Mouse (Mus musculus) lung, embryonic 14.5 days (tissue): Measurements from ENCODE around the gene B230118H07Rik. TPM values are rescaled to one million over a fixed set of nuclear protein-coding genes. Genes with fewer than 3 reads are reported as not detected.

Experiments
- ATAC-seq: fragments of 200-750 bp; cut with Nextera tagmentation; 2 replicates; pipeline ENCODE4 v1.8.0; 2017; ENCODE audit warnings: mild to moderate bottlenecking, moderate TSS enrichment, moderate library complexity; ENCODE audit not compliant: insufficient read depth
- DNase-seq: peaks from one replicate; pipeline ENCODE4 v3.0.0-alpha.2; 2015
- H3K27ac ChIP-seq: fragments of 300-500 bp; sonication (generic); 2 replicates; pipeline ENCODE4 v1.5.1; 2014; ENCODE audit warnings: low read depth, mild to moderate bottlenecking, moderate library complexity
- H3K27me3 ChIP-seq: fragments of 300-500 bp; sonication (generic); 2 replicates; pipeline ENCODE4 v1.6.1; 2014; ENCODE audit warnings: low read length, control low read depth; ENCODE audit not compliant: insufficient read depth
- H3K36me3 ChIP-seq: fragments of 300-500 bp; sonication (generic); 2 replicates; pipeline ENCODE4 v1.6.1; 2014; ENCODE audit warnings: control low read depth; ENCODE audit not compliant: insufficient read depth
- H3K4me1 ChIP-seq: fragments of 300-500 bp; sonication (generic); 2 replicates; pipeline ENCODE4 v1.6.1; 2014; ENCODE audit warnings: antibody characterized with exemption, control low read depth; ENCODE audit not compliant: insufficient read depth
- H3K4me2 ChIP-seq: fragments of 300-500 bp; sonication (generic); 2 replicates; pipeline ENCODE4 v1.6.1; 2014; ENCODE audit warnings: mild to moderate bottlenecking
- H3K4me3 ChIP-seq: fragments of 300-500 bp; sonication (generic); 2 replicates; pipeline ENCODE4 v1.5.1; 2014; ENCODE audit warnings: low read depth, low read length
- H3K9ac ChIP-seq: fragments of 300-500 bp; sonication (generic); 2 replicates; pipeline ENCODE4 v1.6.1; 2014
- H3K9me3 ChIP-seq: fragments of 300-500 bp; sonication (generic); 2 replicates; pipeline ENCODE4 v1.6.1; 2016; ENCODE audit warnings: low read depth, low read length, control low read depth
- CTCF ChIP-seq: IDR thresholded peaks from 2 replicates; pipeline ENCODE4 v1.5.1; 2016; ENCODE audit warnings: antibody characterized with exemption, low read depth
- WGBS: fragments of 180-500 bp; shearing (Covaris S2); extraction: QIAGEN DNeasy Blood & Tissue Kit; methylation state at CpG from one replicate; pipeline ENCODE4 v1.1.7; 2014; 5-methylcytosine and 5-hydroxymethylcytosine counted together
- polyA plus RNA-seq: library from polyadenylated mRNA; unstranded; fragments of >200 nt; fragmentation: Nextera tagmentation; extraction: Ambion mirVana; gene quantifications from 2 replicates; pipeline ENCODE4 v1.2.1, GENCODE M21; 2014

B230118H07Rik gene
- polyA plus RNA-seq, 1 experiment from 2014 or later = 52.4 TPM

DNA sequence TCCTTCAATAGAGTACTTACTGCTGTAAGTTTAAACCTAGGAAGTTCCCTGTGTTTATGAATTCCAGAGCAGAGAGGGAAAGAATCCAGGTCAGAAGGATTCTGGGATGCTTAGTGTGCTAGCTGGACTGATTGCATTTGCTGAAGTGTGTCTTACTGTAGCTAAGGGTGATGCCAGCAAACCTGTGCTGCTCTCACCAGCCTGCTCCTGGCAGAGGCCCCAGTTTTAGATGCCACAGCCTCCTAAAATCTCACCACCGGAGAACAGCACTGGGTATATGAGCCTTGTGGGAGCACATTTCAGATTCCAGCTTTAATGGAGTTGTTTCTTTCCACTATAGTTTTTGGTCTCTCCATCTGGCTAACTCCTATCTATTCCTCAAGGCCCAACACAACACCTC is 129.4 kb downstream of the B230118H07Rik start:
- Histone ChIP-seq H3K4me3 (no peak overlapping the region), H3K4me1 (no peaks in the 10 kb centered on the region), H3K27me3 (no peaks in the 10 kb centered on the region), H3K36me3 (no peaks in the 10 kb centered on the region), H3K4me2 (no peak overlapping the region), H3K9me3 (no peaks in the 10 kb centered on the region), H3K27ac (no peak overlapping the region), H3K9ac (no peak overlapping the region)
- DNase-seq (no peak), ATAC-seq (no peak)
- 85% methylated on average over 1 of the region's 1 CpGs for WGBS
- no peak for TF ChIP-seq CTCF

Other genes starting within 250 kb of the B230118H07Rik start
- not detected in 2 replicates for gene Rag2, start 24.8 kb downstream of the B230118H07Rik start, polyA plus RNA-seq
- gene Rag1, start within 50 bp of the B230118H07Rik start, polyA plus RNA-seq = not detected in 2 replicates
- gene Traf6, start 28.9 kb upstream of the B230118H07Rik start, polyA plus RNA-seq = 15.4 and 16.9 TPM in 2 replicates
- gene Prr5l, start 233.5 kb upstream of the B230118H07Rik start, polyA plus RNA-seq = 42.0 and 48.9 TPM in 2 replicates
- 56.8 and 60.3 TPM in 2 replicates for gene Commd9, start 236.7 kb upstream of the B230118H07Rik start, polyA plus RNA-seq